Mouse (Mus musculus): ENCODE results near the gene Dpagt1.

GRCm38 (mm10) chr9:44319105-44319886 lies 6.5 kb upstream of the Dpagt1 start:
- TF ChIP-seq POLR2A (IDR thresholded peaks at IDR 0.05; ENCODE audit: low read depth, low read length) (no peak), CTCF (IDR thresholded peaks at IDR 0.05; ENCODE audit: borderline replicate concordance, insufficient read depth, low read length) (no peak)
